Mouse (Mus musculus) erythroblast, embryonic 14.5 days (primary cell): ENCODE data around the gene Mmp28.

ENCODE experiments used
- GATA1 ChIP-seq: IDR thresholded peaks from 2 replicates; pipeline ENCODE4 v1.6.1; 2012; ENCODE audit warnings: low read length, inconsistent platforms, mixed read lengths
- TAL1 ChIP-seq: IDR thresholded peaks from 3 replicates; pipeline ENCODE4 v1.6.1; 2012; ENCODE audit warnings: low read length, inconsistent platforms, mixed read lengths

GRCm38 (mm10) chr11:83471766-83472165 lies 8.9 kb upstream of the Mmp28 start:
- TF ChIP-seq GATA1: no peak
- no peak for TF ChIP-seq TAL1
